Mouse (Mus musculus) bone marrow, adult 2 months (tissue): ENCODE measurements at regions not wholly inside any gene's neighbourhood (a gene's known extent, or its start where the extent isn't known, plus 50 kb on each side); places are given as distances from the start of the nearest gene placed in this dataset.

Experiments
- H3K27ac ChIP-seq: fragments of 200-500 bp; 2 replicates; pipeline ENCODE4 v1.5.1; 2012; ENCODE audit warnings: low read depth, mild to moderate bottlenecking, control low read depth, inconsistent platforms, low read length; ENCODE audit not compliant: control insufficient read depth, poor library complexity, insufficient read depth
- H3K4me1 ChIP-seq: fragments of 200-500 bp; 2 replicates; pipeline ENCODE4 v1.6.1; 2011; ENCODE audit warnings: low read length; ENCODE audit not compliant: control insufficient read depth, insufficient read depth
- H3K4me3 ChIP-seq: fragments of 200-500 bp; replicated peaks from 2 replicates; pipeline ENCODE3; 2011; ENCODE audit warnings: mild to moderate bottlenecking, low read depth, low read length, control low read depth; ENCODE audit not compliant: control insufficient read depth
- CTCF ChIP-seq: fragments of 200-500 bp; IDR thresholded peaks from 2 replicates; pipeline ENCODE4 v1.5.1; 2011; ENCODE audit warnings: low read length, control low read depth; ENCODE audit not compliant: control insufficient read depth, insufficient read depth
- POLR2A ChIP-seq: fragments of 200-500 bp; IDR thresholded peaks from 2 replicates; pipeline ENCODE4 v1.6.1; 2011; ENCODE audit warnings: low read depth, mild to moderate bottlenecking, control low read depth, low read length, borderline replicate concordance; ENCODE audit not compliant: control insufficient read depth
- WGBS: fragments of 180-500 bp; shearing (Covaris S2); methylation state at CpG from one replicate; pipeline ENCODE4 v1.1.7; 2018; 5-methylcytosine and 5-hydroxymethylcytosine counted together

- TF ChIP-seq CTCF (no peak), POLR2A (no peak)
- WGBS = 79% methylated on average over 5 of the region's 5 CpGs
Measured at GRCm38 (mm10) chr1:73214305-73214946, 198.7 kb upstream of the Tnp1 start.

GRCm38 (mm10) chr1:73207421-73207820 lies 191.7 kb upstream of the Tnp1 start:
- no peaks in the 10 kb centered on the region for H3K4me1 ChIP-seq
- no peak overlapping the region for H3K4me3 ChIP-seq
- no peak overlapping the region for H3K27ac ChIP-seq
- 78% methylated on average over 8 of the region's 8 CpGs for WGBS
- no peak for TF ChIP-seq CTCF
- no peak for TF ChIP-seq POLR2A

More at GRCm38 (mm10) chr1:73214305-73214946, 198.7 kb upstream of the Tnp1 start:
- Histone ChIP-seq H3K4me1 (no peaks in the 10 kb centered on the region), H3K27ac (no peak overlapping the region), H3K4me3 (no peak overlapping the region)

GRCm38 (mm10) chr1:73205788-73206187 lies 190.1 kb upstream of the Tnp1 start:
- H3K4me1 ChIP-seq = no peaks in the 10 kb centered on the region
- 72% methylated on average over 1 of the region's 1 CpGs for WGBS
- no peak for TF ChIP-seq CTCF
- no peak for TF ChIP-seq POLR2A
- no peak overlapping the region for H3K4me3 ChIP-seq
- H3K27ac ChIP-seq = no peak overlapping the region

- Histone ChIP-seq H3K4me3 (no peak overlapping the region), H3K4me1 (no peaks in the 10 kb centered on the region), H3K27ac (no peak overlapping the region)
- no peak for TF ChIP-seq CTCF
- WGBS = 10% methylated on average over 2 of the region's 2 CpGs
Measured at GRCm38 (mm10) chr1:73200112-73200511, 184.4 kb upstream of the Tnp1 start.

GRCm38 (mm10) chr1:73190832-73191231 lies 175.1 kb upstream of the Tnp1 start:
- H3K4me1 ChIP-seq = no peaks in the 10 kb centered on the region
- H3K27ac ChIP-seq = no peak overlapping the region
- 60% methylated on average over 5 of the region's 5 CpGs for WGBS
- TF ChIP-seq CTCF (no peak), POLR2A (no peak)
- no peak overlapping the region for H3K4me3 ChIP-seq

GRCm38 (mm10) chr1:73188796-73189195 lies 173.1 kb upstream of the Tnp1 start:
- 58% methylated on average over 2 of the region's 2 CpGs for WGBS
- no peak overlapping the region for H3K27ac ChIP-seq
- TF ChIP-seq CTCF = no peak
- no peak for TF ChIP-seq POLR2A
- no peak overlapping the region for H3K4me3 ChIP-seq
- H3K4me1 ChIP-seq = no peaks in the 10 kb centered on the region

- H3K4me1 ChIP-seq = no peaks in the 10 kb centered on the region
- 71% methylated on average over 6 of the region's 6 CpGs for whole genome bisulfite sequencing
- no peak for TF ChIP-seq POLR2A
- no peak for TF ChIP-seq CTCF
- H3K4me3 ChIP-seq = no peak overlapping the region
- no peak overlapping the region for H3K27ac ChIP-seq
Measured at GRCm38 (mm10) chr1:73184477-73184876, 168.8 kb upstream of the Tnp1 start.

GRCm38 (mm10) chr1:73178810-73179209 lies 163.1 kb upstream of the Tnp1 start:
- WGBS = 73% methylated on average over 3 of the region's 3 CpGs
- Histone ChIP-seq H3K4me3 (no peak overlapping the region), H3K27ac (no peak overlapping the region), H3K4me1 (no peaks in the 10 kb centered on the region)
- TF ChIP-seq POLR2A = no peak
- no peak for TF ChIP-seq CTCF

- Histone ChIP-seq H3K4me3 (no peak overlapping the region), H3K4me1 (no peaks in the 10 kb centered on the region), H3K27ac (no peak overlapping the region)
- no peak for TF ChIP-seq CTCF
- TF ChIP-seq POLR2A = no peak
- 87% methylated on average over 3 of the region's 3 CpGs for WGBS
Measured at GRCm38 (mm10) chr1:73177076-73177475, 161.4 kb upstream of the Tnp1 start.
